Mouse (Mus musculus) liver, embryonic 16.5 days (tissue): Measurements from ENCODE around the gene Ncor2. TPM values are rescaled to one million over a fixed set of nuclear protein-coding genes. Genes with fewer than 3 reads are reported as not detected.

Experiments used
- ATAC-seq: fragments of 200-750 bp; cut with Nextera tagmentation; 2 replicates; pipeline ENCODE4 v1.8.0; 2017; ENCODE audit warnings: low read depth, mild to moderate bottlenecking, moderate number of reproducible peaks, moderate library complexity
- H3K27ac ChIP-seq: fragments of 300-500 bp; sonication (generic); 2 replicates; pipeline ENCODE4 v1.5.1; 2014; ENCODE audit warnings: mild to moderate bottlenecking, low read length
- H3K27me3 ChIP-seq: fragments of 300-500 bp; sonication (generic); 2 replicates; pipeline ENCODE4 v1.6.1; 2014; ENCODE audit warnings: low read depth, low read length, mixed read lengths; ENCODE audit not compliant: control insufficient read depth, insufficient read depth
- H3K36me3 ChIP-seq: fragments of 300-500 bp; sonication (generic); 2 replicates; pipeline ENCODE4 v1.6.1; 2014; ENCODE audit warnings: mild to moderate bottlenecking; ENCODE audit not compliant: control insufficient read depth, insufficient read depth
- H3K4me1 ChIP-seq: fragments of 300-500 bp; sonication (generic); 2 replicates; pipeline ENCODE4 v1.6.1; 2014; ENCODE audit warnings: low read depth, low read length, mixed read lengths; ENCODE audit not compliant: control insufficient read depth
- H3K4me2 ChIP-seq: fragments of 300-500 bp; sonication (generic); 2 replicates; pipeline ENCODE4 v1.6.1; 2014; ENCODE audit warnings: low read depth, low read length, mixed read lengths
- H3K4me3 ChIP-seq: fragments of 300-500 bp; sonication (generic); 2 replicates; pipeline ENCODE4 v1.5.1; 2014; ENCODE audit warnings: low read depth, mild to moderate bottlenecking, low read length
- H3K9ac ChIP-seq: fragments of 300-500 bp; sonication (generic); 2 replicates; pipeline ENCODE4 v1.6.1; 2014; ENCODE audit warnings: low read depth, low read length
- H3K9me3 ChIP-seq: fragments of 300-500 bp; sonication (generic); replicated peaks from 2 replicates; pipeline ENCODE4 v1.6.1; 2016; ENCODE audit warnings: low read length; ENCODE audit not compliant: control insufficient read depth
- WGBS: fragments of 180-500 bp; shearing (Covaris S2); extraction: QIAGEN DNeasy Blood & Tissue Kit; methylation state at CpG from one replicate; pipeline ENCODE4 v1.1.7; 2014; ENCODE audit not compliant: insufficient replicate concordance; 5-methylcytosine and 5-hydroxymethylcytosine counted together
- polyA plus RNA-seq: library from polyadenylated mRNA; unstranded; fragments of >200 nt; fragmentation: Nextera tagmentation; extraction: Ambion mirVana; gene quantifications from 2 replicates; pipeline ENCODE4 v1.2.1, GENCODE M21; 2015

The Ncor2 gene
- polyA plus RNA-seq, 1 experiment from 2014 or later, result 4.2 TPM

DNA sequence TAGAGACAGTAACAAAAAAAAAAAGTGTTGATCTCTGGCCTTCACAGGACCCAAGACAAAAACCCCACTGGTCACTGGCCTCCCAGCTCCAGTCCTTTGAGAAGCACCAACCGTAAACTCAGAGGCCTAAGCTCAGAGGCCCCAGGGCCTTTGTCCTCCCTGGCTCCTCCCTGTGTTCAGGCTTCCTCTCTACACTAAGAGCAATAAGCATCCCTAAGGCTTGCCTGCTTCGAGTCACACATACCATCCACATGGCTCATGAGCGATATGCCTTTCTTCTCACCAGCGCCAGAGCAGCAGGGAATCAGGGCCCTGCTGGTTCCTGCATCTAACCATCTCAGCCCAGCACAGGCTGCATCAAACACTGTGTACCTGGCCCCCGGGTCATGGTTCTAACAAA lies 133.8 kb downstream of the Ncor2 start:
- H3K9ac ChIP-seq, result no peak overlapping the region
- H3K27ac ChIP-seq, result no peak overlapping the region
- peaks cover 8% of the 10 kb centered on the region; the same call in 1 of the 2 replicates for H3K36me3 ChIP-seq
- H3K27me3 ChIP-seq, result no peaks in the 10 kb centered on the region
- ATAC-seq, result no peak
- H3K4me2 ChIP-seq, result no peak overlapping the region
- H3K4me1 ChIP-seq, result peaks cover 23% of the 10 kb centered on the region
- 79% methylated on average over 5 of the region's 5 CpGs for WGBS
- H3K9me3 ChIP-seq, result no peaks in the 10 kb centered on the region
- H3K4me3 ChIP-seq, result no peak overlapping the region

GRCm38 (mm10) chr5:125043448-125043847 lies 135.6 kb downstream of the Ncor2 start:
- Histone ChIP-seq H3K4me2 (no peak overlapping the region), H3K9ac (no peak overlapping the region), H3K4me1 (peaks cover 6% of the 10 kb centered on the region), H3K9me3 (no peaks in the 10 kb centered on the region), H3K4me3 (no peak overlapping the region), H3K36me3 (peaks cover 8% of the 10 kb centered on the region; the same call in 1 of the 2 replicates), H3K27me3 (no peaks in the 10 kb centered on the region), H3K27ac (no peak overlapping the region)
- 82% methylated on average over 6 of the region's 6 CpGs for WGBS
- ATAC-seq, result no peak

DNA sequence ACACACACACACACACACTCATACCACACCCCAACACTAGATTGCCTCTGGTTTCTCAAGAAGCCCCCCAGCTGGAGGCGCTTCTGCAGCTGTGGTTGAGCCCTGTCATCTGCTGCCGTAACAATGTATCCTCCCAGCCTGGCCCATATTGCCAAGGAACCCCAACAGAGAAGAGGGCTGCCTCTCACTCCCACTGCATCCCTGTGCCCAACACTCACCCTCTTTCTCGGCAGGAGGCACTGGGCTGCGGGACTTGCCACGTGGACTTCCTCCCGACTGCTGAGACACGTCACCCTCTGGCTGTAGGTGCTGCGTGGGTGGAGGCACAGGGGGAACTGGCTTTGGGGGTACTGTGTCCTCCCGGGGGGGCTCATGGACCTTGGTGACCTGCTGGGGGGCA lies 137.4 kb downstream of the Ncor2 start:
- no peak for ATAC-seq
- Histone ChIP-seq H3K4me2 (no peak overlapping the region), H3K36me3 (0 out of 2 replicates have a peak, but pooled peaks cover 2% of the 10 kb centered on the region), H3K27ac (no peak overlapping the region), H3K27me3 (no peaks in the 10 kb centered on the region), H3K4me3 (no peak overlapping the region), H3K9me3 (no peaks in the 10 kb centered on the region), H3K9ac (no peak overlapping the region), H3K4me1 (peaks cover 3% of the 10 kb centered on the region)
- WGBS, result 74% methylated on average over 9 of the region's 9 CpGs

DNA sequence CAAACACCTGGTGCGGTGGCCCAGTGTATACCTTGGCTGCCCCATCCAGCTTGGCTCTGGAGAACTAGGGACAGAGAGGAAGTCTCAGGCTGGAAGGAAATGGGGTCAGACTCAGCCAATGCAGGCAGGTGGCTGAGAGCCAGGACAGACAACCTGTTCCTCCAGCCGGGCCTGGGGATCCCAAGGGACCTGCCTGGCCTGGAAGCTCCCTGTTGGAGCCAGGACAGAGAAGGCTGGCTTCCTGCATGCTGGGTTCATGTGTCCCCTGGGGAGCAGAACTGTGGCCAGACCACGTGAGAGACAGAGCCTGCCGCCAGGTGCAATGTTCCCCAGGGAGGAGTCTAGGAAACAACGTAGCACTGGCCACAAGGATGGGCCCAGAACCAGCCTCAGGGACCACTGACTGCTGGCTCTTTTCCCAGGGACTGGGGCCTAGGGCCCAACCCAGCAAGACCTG lies 138.9 kb downstream of the Ncor2 start:
- WGBS, result 68% methylated on average over 5 of the region's 5 CpGs
- no peak overlapping the region for H3K9ac ChIP-seq
- H3K27ac ChIP-seq, result no peak overlapping the region
- no peak overlapping the region for H3K4me2 ChIP-seq
- H3K36me3 ChIP-seq, result 0 out of 2 replicates have a peak, but pooled peaks cover 2% of the 10 kb centered on the region
- no peak overlapping the region for H3K4me3 ChIP-seq
- peaks cover 7% of the 10 kb centered on the region; the same call in 1 of the 2 replicates for H3K4me1 ChIP-seq
- no peaks in the 10 kb centered on the region for H3K27me3 ChIP-seq
- no peaks in the 10 kb centered on the region for H3K9me3 ChIP-seq
- no peak for ATAC-seq

DNA sequence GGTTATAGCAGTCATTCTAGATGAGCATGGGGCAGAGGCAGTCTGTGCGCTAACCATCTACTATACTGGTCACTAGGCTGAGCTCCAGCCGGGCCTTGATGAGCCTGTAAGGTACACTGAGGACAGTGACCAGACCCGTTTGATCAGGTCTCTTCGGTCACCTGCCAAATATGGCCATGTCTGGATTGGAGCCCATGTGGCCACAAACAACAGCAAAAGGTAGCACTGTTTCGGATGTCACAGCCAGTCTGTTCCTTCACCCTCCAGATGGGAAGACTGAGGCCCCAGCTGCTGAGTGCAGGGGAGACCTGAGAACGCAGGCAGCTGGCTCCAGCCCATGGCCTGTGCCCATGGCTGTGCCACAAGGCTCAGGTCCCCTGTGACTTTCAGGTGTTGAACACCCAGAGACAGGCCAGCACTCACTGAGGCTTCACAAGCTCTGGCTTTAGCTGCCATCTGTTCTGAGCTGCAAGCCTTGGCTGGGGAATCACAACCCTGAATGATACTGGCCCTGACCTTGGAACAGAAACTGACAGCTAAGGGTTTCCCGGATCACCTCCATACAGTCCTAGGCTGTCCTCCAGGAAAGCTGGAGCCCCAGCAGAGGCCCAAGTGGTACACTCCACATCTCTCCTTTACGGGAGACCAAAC lies 139.5 kb downstream of the Ncor2 start:
- Histone ChIP-seq H3K4me3 (no peak overlapping the region), H3K9me3 (no peaks in the 10 kb centered on the region), H3K4me2 (no peak overlapping the region), H3K27me3 (no peaks in the 10 kb centered on the region), H3K9ac (no peak overlapping the region), H3K36me3 (0 out of 2 replicates have a peak, but pooled peaks cover 2% of the 10 kb centered on the region), H3K4me1 (peaks cover 7% of the 10 kb centered on the region; the same call in 1 of the 2 replicates), H3K27ac (no peak overlapping the region)
- 81% methylated on average over 8 of the region's 8 CpGs for WGBS
- no peak for ATAC-seq

GRCm38 (mm10) chr5:125036483-125036882 lies 142.5 kb downstream of the Ncor2 start:
- H3K36me3 ChIP-seq, result no peaks in the 10 kb centered on the region; the same call in 1 of the 2 replicates
- H3K27ac ChIP-seq, result no peak overlapping the region
- H3K4me2 ChIP-seq, result no peak overlapping the region
- peak; percentile 46; the same call in 1 of the 2 replicates for ATAC-seq
- no peak overlapping the region for H3K9ac ChIP-seq
- peaks cover 7% of the 10 kb centered on the region; the same call in 1 of the 2 replicates for H3K4me1 ChIP-seq
- H3K27me3 ChIP-seq, result no peaks in the 10 kb centered on the region
- H3K4me3 ChIP-seq, result no peak overlapping the region
- no peaks in the 10 kb centered on the region for H3K9me3 ChIP-seq
- WGBS, result 42% methylated on average over 8 of the region's 8 CpGs

DNA sequence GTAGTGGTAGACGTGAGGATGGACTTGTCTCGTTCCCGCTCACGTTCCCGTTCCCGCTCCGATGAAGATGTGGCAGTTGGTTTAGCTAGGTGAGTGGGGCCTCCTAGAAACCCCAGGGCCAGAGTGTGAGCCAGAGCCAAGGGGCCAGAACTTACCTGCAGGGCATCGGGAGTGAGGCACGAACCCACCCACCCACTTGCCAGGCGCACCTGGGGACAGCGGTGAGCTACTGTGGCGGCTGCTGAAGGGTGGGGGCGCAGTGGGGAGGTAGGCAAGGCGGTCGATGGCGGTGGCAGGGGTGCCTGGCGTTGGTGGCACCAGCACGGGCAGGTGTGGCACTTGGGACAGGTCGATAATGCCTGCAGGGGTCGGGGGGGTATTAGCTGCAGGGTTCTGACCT lies 150.1 kb downstream of the Ncor2 start:
- H3K36me3 ChIP-seq, result peaks cover 14% of the 10 kb centered on the region
- H3K4me1 ChIP-seq, result no peaks in the 10 kb centered on the region
- no peaks in the 10 kb centered on the region for H3K27me3 ChIP-seq
- WGBS, result 92% methylated on average over 20 of the region's 20 CpGs
- ATAC-seq, result no peak
- H3K4me2 ChIP-seq, result no peak overlapping the region
- H3K27ac ChIP-seq, result no peak overlapping the region
- no peak overlapping the region for H3K4me3 ChIP-seq
- no peak overlapping the region for H3K9ac ChIP-seq
- no peaks in the 10 kb centered on the region for H3K9me3 ChIP-seq

DNA sequence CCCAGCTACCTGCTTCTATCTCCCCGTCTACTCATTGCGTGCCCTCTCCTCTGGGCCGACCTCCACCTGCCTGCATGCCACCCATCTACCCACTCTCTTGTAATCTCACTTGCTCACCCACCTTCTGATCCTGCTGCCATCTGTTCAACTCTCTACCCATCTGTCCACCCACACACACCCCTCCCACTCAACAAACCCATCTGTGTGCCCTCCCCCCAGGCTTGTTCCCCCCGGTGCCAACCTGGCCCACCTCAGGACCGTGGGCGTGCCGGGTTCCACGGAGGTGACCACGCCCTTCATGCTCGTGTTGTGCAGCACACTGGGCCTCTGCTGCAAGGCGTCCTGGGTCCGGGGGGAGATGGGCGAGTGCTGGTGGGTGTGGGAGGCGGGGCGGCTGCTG lies 150.6 kb downstream of the Ncor2 start:
- H3K4me3 ChIP-seq, result no peak overlapping the region
- WGBS, result 82% methylated on average over 14 of the region's 15 CpGs
- no peak overlapping the region for H3K4me2 ChIP-seq
- no peak for ATAC-seq
- H3K9me3 ChIP-seq, result no peaks in the 10 kb centered on the region
- H3K27ac ChIP-seq, result no peak overlapping the region
- H3K27me3 ChIP-seq, result no peaks in the 10 kb centered on the region
- peaks cover 16% of the 10 kb centered on the region for H3K36me3 ChIP-seq
- H3K4me1 ChIP-seq, result no peaks in the 10 kb centered on the region
- H3K9ac ChIP-seq, result no peak overlapping the region

GRCm38 (mm10) chr5:125024002-125024401 lies 155.0 kb downstream of the Ncor2 start:
- 83% methylated on average over 14 of the region's 14 CpGs for WGBS
- Histone ChIP-seq H3K4me2 (no peak overlapping the region), H3K27me3 (no peaks in the 10 kb centered on the region), H3K27ac (no peak overlapping the region), H3K9ac (no peak overlapping the region), H3K36me3 (peaks cover 19% of the 10 kb centered on the region), H3K4me1 (no peaks in the 10 kb centered on the region), H3K9me3 (no peaks in the 10 kb centered on the region), H3K4me3 (no peak overlapping the region)
- no peak for ATAC-seq
